In the genomic region with DNA sequence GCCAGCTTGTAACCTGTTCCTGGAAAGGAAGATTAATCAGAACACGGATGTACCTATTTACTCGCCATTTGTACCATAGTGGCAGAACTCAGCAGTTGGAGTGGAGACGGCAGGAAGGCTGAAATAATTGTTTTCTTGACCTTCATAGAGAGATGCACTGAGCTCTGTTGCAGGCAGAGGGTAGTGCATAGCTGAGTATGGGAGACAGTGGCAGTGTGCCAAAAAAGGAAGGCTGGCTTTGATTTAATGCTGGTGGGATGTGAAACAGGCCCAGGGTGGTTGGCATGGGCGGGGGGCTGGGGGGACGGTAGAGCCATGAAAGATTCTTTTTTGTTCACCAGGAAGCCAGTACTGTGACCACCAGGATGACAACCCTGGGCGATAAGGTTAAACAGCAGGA, we compare ENCODE assay signal across 10 mouse cellular contexts.
DNase-seq lines count a peak whose midpoint lies in the region; ATAC-seq and TF ChIP-seq lines count a peak whose summit lies in the region.
"Had no signal": no experiment of that assay in that cellular context is flagged by ENCODE, and none has a peak within 500 bp of the region (broad histone marks: within the 10 kb centered on the region; RNA-seq: fewer than 3 reads in every experiment).

No protein-coding gene starts in this region.

- no peak overlapping the region for H3K4me2 ChIP-seq in forebrain, embryonic 13.5 days
- no peak overlapping the region for H3K4me2 ChIP-seq in forebrain, embryonic 11.5 days (ENCODE audit: low read depth, low read length, severe bottlenecking)
- no peak overlapping the region for H3K4me2 ChIP-seq in embryonic facial prominence, embryonic 14.5 days (ENCODE audit: low read depth, low read length)
- H3K4me2 ChIP-seq: heart, embryonic 12.5 days; limb, embryonic 15.5 days had no signal

- no peaks in the 10 kb centered on the region for H3K36me3 ChIP-seq in forebrain, embryonic 13.5 days (ENCODE audit: poor library complexity, severe bottlenecking)
- H3K36me3 ChIP-seq in forebrain, embryonic 11.5 days (ENCODE audit: control insufficient read depth, insufficient read depth, low read length) = no peaks in the 10 kb centered on the region
- H3K36me3 ChIP-seq in embryonic facial prominence, embryonic 14.5 days (ENCODE audit: control insufficient read depth, insufficient read depth, low read length) = no peaks in the 10 kb centered on the region
- H3K36me3 ChIP-seq: heart, embryonic 12.5 days; limb, embryonic 15.5 days had no signal

- 68% methylated on average over 6 of the region's 6 CpGs for WGBS in forebrain, embryonic 13.5 days
- 82% methylated on average over 6 of the region's 6 CpGs for WGBS in forebrain, embryonic 11.5 days
- WGBS in embryonic facial prominence, embryonic 14.5 days = 48% methylated on average over 6 of the region's 6 CpGs

- no peaks in the 10 kb centered on the region for H3K27me3 ChIP-seq in forebrain, embryonic 13.5 days
- H3K27me3 ChIP-seq in forebrain, embryonic 11.5 days (ENCODE audit: control insufficient read depth, insufficient read depth, low read length) = no peaks in the 10 kb centered on the region
- no peaks in the 10 kb centered on the region for H3K27me3 ChIP-seq in embryonic facial prominence, embryonic 14.5 days (replicated peaks; ENCODE audit: control insufficient read depth, insufficient read depth, low read length)
- H3K27me3 ChIP-seq: heart, embryonic 12.5 days; limb, embryonic 15.5 days had no signal

- no peak overlapping the region for H3K27ac ChIP-seq in forebrain, embryonic 13.5 days
- no peak overlapping the region for H3K27ac ChIP-seq in forebrain, embryonic 11.5 days (ENCODE audit: low read depth, low read length)
- H3K27ac ChIP-seq in left cerebral cortex, adult 2 months = no peak overlapping the region
- no peak overlapping the region for H3K27ac ChIP-seq in embryonic facial prominence, embryonic 14.5 days (replicated peaks; ENCODE audit: low read depth, low read length)
- H3K27ac ChIP-seq: limb, embryonic 15.5 days had no signal

- H3K4me3 ChIP-seq in forebrain, embryonic 13.5 days = no peak overlapping the region
- no peak overlapping the region for H3K4me3 ChIP-seq in forebrain, embryonic 11.5 days (ENCODE audit: low read depth, low read length)
- H3K4me3 ChIP-seq in left cerebral cortex, adult 2 months = no peak overlapping the region
- no peak overlapping the region for H3K4me3 ChIP-seq in embryonic facial prominence, embryonic 14.5 days (ENCODE audit: low read depth, low read length)
- H3K4me3 ChIP-seq: heart, embryonic 12.5 days; limb, embryonic 15.5 days had no signal

- ATAC-seq in forebrain, embryonic 13.5 days = peak; percentile 83
- no peak for ATAC-seq in forebrain, embryonic 11.5 days (replicated peaks; ENCODE audit: low FRiP score)
- ATAC-seq in embryonic facial prominence, embryonic 14.5 days (ENCODE audit: low read depth) = peak; percentile 71; the same call in 1 of the 2 replicates

- H3K4me1 ChIP-seq in forebrain, embryonic 13.5 days = no peaks in the 10 kb centered on the region
- H3K4me1 ChIP-seq in forebrain, embryonic 11.5 days (replicated peaks; ENCODE audit: control insufficient read depth, insufficient read depth, low read length) = no peaks in the 10 kb centered on the region
- H3K4me1 ChIP-seq in embryonic facial prominence, embryonic 14.5 days (ENCODE audit: control insufficient read depth, insufficient read depth, low read length) = peaks cover 8% of the 10 kb centered on the region; the same call in 1 of the 2 replicates
- H3K4me1 ChIP-seq: heart, embryonic 12.5 days had no signal

- TF ChIP-seq CTCF in left cerebral cortex, adult 2 months (IDR thresholded peaks at IDR 0.05) = no peak; the same call in 1 of the 2 replicates

- H3K9ac ChIP-seq in forebrain, embryonic 13.5 days = no peak overlapping the region
- no peak overlapping the region for H3K9ac ChIP-seq in forebrain, embryonic 11.5 days (ENCODE audit: low read length)
- H3K9ac ChIP-seq in embryonic facial prominence, embryonic 14.5 days (ENCODE audit: low read depth, low read length) = no peak overlapping the region
- H3K9ac ChIP-seq: heart, embryonic 12.5 days; limb, embryonic 15.5 days had no signal

- no peak for DNase-seq in forebrain, embryonic 11.5 days (ENCODE audit: low spot score)
- peak; percentile 23 to 28 for DNase-seq in left cerebral cortex, postnatal 14 days (ENCODE audit: low spot score in 2 of 2)
- no peak for DNase-seq in left cerebral cortex, adult 2 months (ENCODE audit: extremely low spot score in 1 of 2, low spot score in 2 of 2)
- DNase-seq in NIH3T3 (ENCODE audit: low read depth) = peak; percentile 2
- DNase-seq in embryonic facial prominence, embryonic 14.5 days (ENCODE audit: low spot score) = peak; percentile 76
- DNase-seq in frontal cortex, postnatal 25 days (ENCODE audit: low spot score in 2 of 2) = no peak
- no peak for DNase-seq in thymus, postnatal 14 days

- H3K9me3 ChIP-seq in forebrain, embryonic 13.5 days (replicated peaks) = no peaks in the 10 kb centered on the region
- H3K9me3 ChIP-seq in forebrain, embryonic 11.5 days (ENCODE audit: control insufficient read depth, low read length) = no peaks in the 10 kb centered on the region
- H3K9me3 ChIP-seq in embryonic facial prominence, embryonic 14.5 days (ENCODE audit: control insufficient read depth, low read length) = no peaks in the 10 kb centered on the region
- H3K9me3 ChIP-seq: heart, embryonic 12.5 days; limb, embryonic 15.5 days had no signal

- intact Hi-C loops in left cerebral cortex, postnatal 14 days (cut with DNase I) = no loop called here
- intact Hi-C loops in left cerebral cortex, adult 2 months (cut with DNase I) = no loop called here

Comparison
In these comparisons a context has a peak if more than half of its experiments do, and no peak if none do; other contexts are left out.
1. DNase-seq: peak in left cerebral cortex, postnatal 14 days (2 of 2), NIH3T3 (single experiment) and embryonic facial prominence, embryonic 14.5 days (single experiment); none in forebrain, embryonic 11.5 days (single experiment), left cerebral cortex, adult 2 months (0 of 2), frontal cortex, postnatal 25 days (0 of 2) and thymus, postnatal 14 days (single experiment).